Mouse (Mus musculus) adipose tissue, adult 10 weeks (tissue): ENCODE measurements around the gene Samd4b. TPM values are rescaled to one million over a fixed set of nuclear protein-coding genes. Genes with fewer than 3 reads are reported as not detected.

Source experiments
- polyA plus RNA-seq: library from polyadenylated mRNA; stranded (reverse); fragments of 350-450 nt; fragmentation: Illumina TruSeq; extraction: RNeasy Lipid Tissue Mini Kit (QIAGEN cat#74804); gene quantifications from one replicate; pipeline ENCODE4 v1.2.3, GENCODE M21; 2014; ENCODE audit warnings: low read depth, low replicate concordance

The Samd4b gene
- polyA plus RNA-seq = 40.2 TPM

GRCm38 (mm10) chr7:28597642-28598446 is at the start of gene Samd4b, which contains the start of gene Pak4:
Gene Samd4b (minus strand): TSS chr7:28598144.
Gene Pak4 (minus strand): TSS chr7:28598185.

GRCm38 (mm10) chr7:28631073-28631472 is 33.1 kb upstream of the Samd4b start, which contains the start of gene Acp7:
Gene Acp7 (minus strand): TSS chr7:28631332.

GRCm38 (mm10) chr7:28547154-28547553 is 50.8 kb downstream of the Samd4b start, which contains the start of gene Nccrp1:
Gene Nccrp1 (minus strand): TSS chr7:28547254.

GRCm38 (mm10) chr7:28540526-28540925 is 57.4 kb downstream of the Samd4b start, which contains the start of gene Sycn:
Gene Sycn (plus strand): TSS chr7:28540885.

DNA sequence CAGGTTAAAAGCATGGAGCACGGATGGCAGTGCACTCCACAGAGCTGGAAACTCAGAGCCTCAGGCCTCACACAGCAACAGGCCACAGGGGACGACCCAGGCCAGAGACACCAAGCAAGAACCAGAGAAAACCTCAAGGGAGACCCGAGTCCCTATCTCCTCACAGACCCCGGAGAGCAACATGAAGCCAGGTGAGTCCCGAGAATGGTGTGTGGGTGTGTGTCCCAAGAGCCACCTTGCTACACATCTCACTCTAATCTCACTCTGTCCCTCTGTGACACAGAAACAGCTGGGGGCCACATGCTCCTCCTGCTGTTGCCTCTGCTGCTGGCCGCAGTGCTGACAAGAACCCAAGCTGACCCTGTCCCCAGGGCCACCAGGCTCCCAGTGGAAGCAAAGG is 75.4 kb downstream of the Samd4b start, which contains the start of gene Ifnl3:
TSS of gene Ifnl3 (plus strand) at position 301 of the 400 bp plus-strand sequence.

GRCm38 (mm10) chr7:28510405-28510974 is 87.5 kb downstream of the Samd4b start, which contains the start of gene Ifnl2:
Gene Ifnl2 (minus strand): TSS chr7:28510455.

GRCm38 (mm10) chr7:28451531-28452360 is 146.2 kb downstream of the Samd4b start, which contains the start of gene Lrfn1:
Gene Lrfn1 (plus strand): TSS chr7:28451980.

DNA sequence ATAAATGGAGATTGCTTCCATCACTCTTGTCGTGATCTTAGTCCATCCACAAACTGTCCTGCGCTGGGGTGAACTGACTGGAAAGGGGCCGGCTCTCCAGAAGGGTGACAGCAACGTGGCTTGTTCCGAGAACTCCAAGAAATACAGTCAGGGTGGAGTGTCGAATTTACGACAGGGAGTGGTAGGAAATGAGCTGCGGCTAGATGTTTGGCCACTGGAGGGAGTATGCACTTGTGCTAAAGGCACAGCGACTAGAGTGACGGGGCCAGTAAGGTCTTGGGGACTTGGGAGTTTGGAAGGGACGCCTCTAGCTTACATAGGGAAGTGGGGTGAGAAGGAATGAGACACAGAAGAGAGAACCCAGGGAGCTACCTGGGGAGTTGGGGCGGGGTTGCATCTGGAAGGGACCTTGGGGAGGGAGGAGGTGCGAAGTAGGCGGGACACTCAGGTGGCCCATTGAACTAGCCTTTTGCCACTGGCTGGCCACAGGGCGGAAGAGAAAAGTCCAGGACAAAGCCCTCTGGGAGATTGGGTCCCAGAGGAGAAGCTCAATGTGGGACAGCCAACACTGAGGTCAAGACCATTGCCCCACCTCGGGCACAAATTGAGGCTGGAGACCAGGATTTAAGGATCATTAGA is 160.9 kb downstream of the Samd4b start, which contains the start of gene Gmfg:
TSS of gene Gmfg (plus strand) at position 516 of the 639 bp plus-strand sequence.

DNA sequence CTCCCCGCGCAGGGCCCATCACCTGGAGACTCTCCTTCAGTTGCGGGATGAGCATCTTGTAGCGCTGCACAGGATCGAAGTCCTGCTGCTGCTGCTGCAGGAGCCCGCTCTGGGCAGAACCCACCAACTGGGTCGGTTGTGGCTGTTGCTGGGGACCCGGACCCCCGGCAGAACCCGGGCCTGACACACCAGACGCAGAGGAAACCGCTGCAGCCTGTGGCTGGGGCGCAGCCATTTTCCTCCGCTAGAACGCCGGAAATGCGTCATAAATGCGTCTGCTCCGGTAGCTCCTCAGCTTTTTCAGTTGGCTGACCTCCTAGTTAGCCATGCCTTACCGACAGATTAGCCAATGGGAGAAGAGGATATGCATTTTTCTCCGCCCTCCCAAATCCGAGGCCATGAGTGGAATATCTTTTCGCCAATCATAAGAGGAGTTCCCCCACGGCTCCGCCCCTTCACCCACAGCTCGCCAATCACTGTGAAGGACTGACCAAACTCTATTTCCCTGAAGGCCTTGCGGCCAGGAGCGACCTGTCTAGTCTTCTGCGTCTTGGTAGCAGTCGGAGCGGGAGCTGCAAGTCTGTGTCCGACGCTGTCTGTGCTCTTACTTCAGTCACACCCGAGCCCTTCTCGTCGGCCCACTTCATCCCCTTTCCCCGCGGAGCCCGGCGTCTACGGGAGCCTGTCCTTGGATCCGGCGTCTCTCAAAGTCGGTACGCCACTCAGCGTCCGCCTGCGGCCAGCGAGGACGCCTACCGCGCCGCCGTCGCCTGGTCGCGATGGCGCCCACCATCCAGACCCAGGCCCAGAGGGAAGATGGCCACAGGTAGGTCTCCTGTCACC is 205.3 kb downstream of the Samd4b start, which contains the start of the genes Med29 and Paf1:
TSS of gene Med29 (minus strand) at position 280 of the 843 bp plus-strand sequence.
TSS of gene Paf1 (plus strand) at position 523 of the 843 bp plus-strand sequence.

GRCm38 (mm10) chr7:28380237-28381016 is 217.5 kb downstream of the Samd4b start, which contains the start of gene Zfp36:
Gene Zfp36 (minus strand): TSS chr7:28380253.

GRCm38 (mm10) chr7:28372251-28373108 is 225.5 kb downstream of the Samd4b start, which contains the start of gene Plekhg2:
Gene Plekhg2 (minus strand): TSS chr7:28372599.

DNA sequence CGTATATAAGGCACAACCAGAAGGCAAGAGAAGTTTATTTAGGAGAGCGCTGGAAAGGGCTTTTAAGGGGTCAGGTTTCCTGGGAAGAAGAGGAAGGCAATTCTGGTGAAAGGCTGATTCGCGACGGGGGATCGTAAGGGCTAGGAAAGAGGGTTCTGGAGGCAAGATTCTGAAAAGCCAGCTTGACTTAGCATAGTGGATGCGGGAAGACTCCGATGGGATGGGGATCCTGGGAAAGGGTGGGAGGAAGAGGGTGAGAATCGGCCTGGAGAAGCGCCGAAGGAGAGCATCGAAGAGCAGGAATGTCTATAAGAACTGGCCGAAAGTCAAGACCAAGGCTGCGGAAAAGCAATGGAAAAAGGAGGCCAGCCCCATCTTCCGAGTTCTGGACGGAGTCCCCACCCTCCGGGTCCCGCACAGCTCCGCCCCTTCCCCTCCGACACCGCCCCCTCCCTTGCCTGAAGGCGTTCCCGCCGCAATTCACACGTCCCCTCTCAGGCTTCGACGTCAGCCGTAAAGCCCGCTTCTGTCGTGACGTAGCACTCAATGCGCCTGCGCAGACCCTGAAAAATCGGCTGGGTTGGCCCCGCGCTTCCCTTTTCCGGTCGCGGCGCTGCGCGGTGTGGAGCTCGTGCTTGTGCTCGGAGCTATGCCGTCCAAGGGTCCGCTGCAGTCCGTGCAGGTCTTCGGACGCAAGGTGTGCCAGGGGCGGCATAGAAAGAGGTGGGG is 247.6 kb downstream of the Samd4b start, which contains the start of gene Rps16:
TSS of gene Rps16 (plus strand) at position 498 of the 729 bp plus-strand sequence.

Other genes with a start within 250 kb of the Samd4b start
- gene Rps16, start 247.5 kb downstream of the Samd4b start, polyA plus RNA-seq = 1,121 TPM
- 23.5 TPM for gene Plekhg2, start 225.5 kb downstream of the Samd4b start, polyA plus RNA-seq
- 66.5 TPM for gene Zfp36, start 217.9 kb downstream of the Samd4b start, polyA plus RNA-seq
- 22.5 TPM for gene Med29, start 205.4 kb downstream of the Samd4b start, polyA plus RNA-seq
- gene Paf1, start 205.2 kb downstream of the Samd4b start, polyA plus RNA-seq = 104 TPM
- 22.6 TPM for gene Gmfg, start 160.7 kb downstream of the Samd4b start, polyA plus RNA-seq
- 3.8 TPM for gene Lrfn1, start 146.2 kb downstream of the Samd4b start, polyA plus RNA-seq
- not detected for gene Ifnl2, start 87.7 kb downstream of the Samd4b start, polyA plus RNA-seq
- gene Ifnl3, start 75.3 kb downstream of the Samd4b start, polyA plus RNA-seq = not detected
- 0.72 TPM for gene Sycn, start 57.3 kb downstream of the Samd4b start, polyA plus RNA-seq
- gene Nccrp1, start 50.9 kb downstream of the Samd4b start, polyA plus RNA-seq = 0.66 TPM
- gene Pak4, start within 50 bp of the Samd4b start, polyA plus RNA-seq = 27.4 TPM
- gene Acp7, start 33.2 kb upstream of the Samd4b start, polyA plus RNA-seq = not detected
- gene Fbxo27, start 94.7 kb upstream of the Samd4b start, polyA plus RNA-seq = 0.66 TPM
- gene Fbxo17, start 118.7 kb upstream of the Samd4b start, polyA plus RNA-seq = 1.5 TPM
- 76.4 TPM for gene Mrps12, start 143.7 kb upstream of the Samd4b start, polyA plus RNA-seq
- gene Sars2, start 143.8 kb upstream of the Samd4b start, polyA plus RNA-seq = 6.2 TPM
- gene Ccer2, start 158.0 kb upstream of the Samd4b start, polyA plus RNA-seq = not detected
- gene Sirt2, start 168.6 kb upstream of the Samd4b start, polyA plus RNA-seq = 88.9 TPM
- 36.6 TPM for gene Nfkbib, start 169.4 kb upstream of the Samd4b start, polyA plus RNA-seq
- 5.6 TPM for gene Rinl, start 190.8 kb upstream of the Samd4b start, polyA plus RNA-seq
- gene Hnrnpl, start 210.4 kb upstream of the Samd4b start, polyA plus RNA-seq = 246 TPM
- 361 TPM for gene Ech1, start 227.1 kb upstream of the Samd4b start, polyA plus RNA-seq
- 39.3 TPM for gene Lgals4, start 235.7 kb upstream of the Samd4b start, polyA plus RNA-seq